Comparison of ENCODE assay signal across 8 mouse cellular contexts in genomic region chr11:85577816-85578645, GRCm38 (mm10).
DNase-seq lines count a peak whose midpoint lies in the region; ATAC-seq and TF ChIP-seq lines count a peak whose summit lies in the region.

No protein-coding gene starts in this region.

- TF ChIP-seq CTCF in brain, embryonic 14.5 days (IDR thresholded peaks at IDR 0.05; ENCODE audit: borderline replicate concordance, extremely low read depth, insufficient read depth, insufficient read length) = no peak
- TF ChIP-seq CTCF in heart, postnatal 0 days (IDR thresholded peaks at IDR 0.05; ENCODE audit: low read depth) = no peak

- no peak for ATAC-seq in kidney, embryonic 14.5 days (ENCODE audit: low FRiP score, low TSS enrichment)
- no peak; the same call in 1 of the 2 replicates for ATAC-seq in heart, postnatal 0 days (ENCODE audit: insufficient read depth, low read depth)
- ATAC-seq in megakaryocyte-erythroid progenitor cell, adult 5-6 weeks (replicated peaks; ENCODE audit: low FRiP score, low TSS enrichment, poor library complexity, severe bottlenecking) = no peak
- no peak for ATAC-seq in megakaryocyte, adult 5-6 weeks (ENCODE audit: poor library complexity, severe bottlenecking)

- peak overlapping the region; percentile 23; the same call in 1 of the 2 replicates for H3K9ac ChIP-seq in kidney, embryonic 14.5 days (ENCODE audit: low read depth, low read length)
- no peak overlapping the region for H3K9ac ChIP-seq in heart, postnatal 0 days (replicated peaks; ENCODE audit: low read depth, low read length)

- no peaks in the 10 kb centered on the region for H3K9me3 ChIP-seq in kidney, embryonic 14.5 days (ENCODE audit: control insufficient read depth, low read length)
- no peaks in the 10 kb centered on the region for H3K9me3 ChIP-seq in heart, postnatal 0 days (replicated peaks; ENCODE audit: control insufficient read depth, low read length)

- no peak for TF ChIP-seq POLR2A in brain, embryonic 14.5 days (IDR thresholded peaks at IDR 0.05; ENCODE audit: borderline replicate concordance, extremely low read depth, insufficient read depth, insufficient read length, poor library complexity, severe bottlenecking)

- no peaks in the 10 kb centered on the region for H3K36me3 ChIP-seq in kidney, embryonic 14.5 days (ENCODE audit: control insufficient read depth, insufficient read depth, low read length)
- peaks cover 15% of the 10 kb centered on the region for H3K36me3 ChIP-seq in heart, postnatal 0 days (replicated peaks; ENCODE audit: control insufficient read depth, insufficient read depth, low read length)

- H3K4me2 ChIP-seq in kidney, embryonic 14.5 days (replicated peaks; ENCODE audit: low read depth, low read length) = no peak overlapping the region
- peak overlapping the region; percentile 10 for H3K4me2 ChIP-seq in heart, postnatal 0 days (ENCODE audit: low read depth, low read length)

- 68% methylated on average over 15 of the region's 15 CpGs for WGBS in kidney, embryonic 14.5 days
- 38% methylated on average over 15 of the region's 15 CpGs for WGBS in heart, postnatal 0 days

- no peak for DNase-seq in kidney, postnatal 14 days
- DNase-seq in brain, embryonic 14.5 days (ENCODE audit: low read depth) = peak; percentile 45
- DNase-seq in heart, postnatal 0 days (ENCODE audit: low spot score) = peak; percentile 19
- peak; percentile 34 to 65 for DNase-seq in lung, postnatal 4 days
- DNase-seq in left cerebral cortex, adult 11 months (ENCODE audit: low spot score) = no peak

- H3K4me3 ChIP-seq in kidney, embryonic 14.5 days (ENCODE audit: low read length) = no peak overlapping the region
- no peak overlapping the region for H3K4me3 ChIP-seq in heart, postnatal 0 days (ENCODE audit: low read depth, low read length)

- no peaks in the 10 kb centered on the region for H3K27me3 ChIP-seq in kidney, embryonic 14.5 days (ENCODE audit: control insufficient read depth, insufficient read depth, low read length)
- no peaks in the 10 kb centered on the region for H3K27me3 ChIP-seq in heart, postnatal 0 days (ENCODE audit: control insufficient read depth, insufficient read depth, low read length)

- peaks cover 17% of the 10 kb centered on the region for H3K4me1 ChIP-seq in kidney, embryonic 14.5 days (ENCODE audit: control insufficient read depth, insufficient read depth, low read length)
- peaks cover 10% of the 10 kb centered on the region for H3K4me1 ChIP-seq in heart, postnatal 0 days (ENCODE audit: control insufficient read depth, insufficient read depth)

- peak overlapping the region; percentile 47; the same call in 1 of the 2 replicates for H3K27ac ChIP-seq in kidney, embryonic 14.5 days (ENCODE audit: low read depth, low read length)
- H3K27ac ChIP-seq in heart, postnatal 0 days (ENCODE audit: low read depth) = peak overlapping the region; percentile 44; the same call in 1 of the 2 replicates

- TF ChIP-seq EP300 in heart, postnatal 0 days (IDR thresholded peaks at IDR 0.05; ENCODE audit: low read depth) = no peak

Comparison
In these comparisons a context has a peak if more than half of its experiments do, and no peak if none do; other contexts are left out.
1. DNase-seq: peak in brain, embryonic 14.5 days (single experiment), heart, postnatal 0 days (single experiment) and lung, postnatal 4 days (2 of 2); none in kidney, postnatal 14 days (single experiment) and left cerebral cortex, adult 11 months (single experiment).